Mouse (Mus musculus) hindbrain, embryonic 16.5 days (tissue): ENCODE measurements around the gene Ttc7b. TPM values are rescaled to one million over a fixed set of nuclear protein-coding genes. Genes with fewer than 3 reads are reported as not detected.

Experiments
- ATAC-seq: fragments of 200-750 bp; cut with Nextera tagmentation; 2 replicates; pipeline ENCODE4 v1.8.0; 2017; ENCODE audit warnings: moderate TSS enrichment, moderate library complexity
- H3K27ac ChIP-seq: fragments of 300-500 bp; sonication (generic); 2 replicates; pipeline ENCODE4 v1.5.1; 2014; ENCODE audit warnings: low read depth, mild to moderate bottlenecking, control low read depth, low read length, moderate library complexity
- H3K27me3 ChIP-seq: fragments of 300-500 bp; sonication (generic); replicated peaks from 2 replicates; pipeline ENCODE4 v1.6.1; 2014; ENCODE audit warnings: low read length; ENCODE audit not compliant: control insufficient read depth, insufficient read depth
- H3K36me3 ChIP-seq: fragments of 300-500 bp; sonication (generic); 2 replicates; pipeline ENCODE4 v1.6.1; 2014; ENCODE audit warnings: mild to moderate bottlenecking, low read length, moderate library complexity, mixed read lengths; ENCODE audit not compliant: control insufficient read depth, insufficient read depth
- H3K4me1 ChIP-seq: fragments of 300-500 bp; sonication (generic); 2 replicates; pipeline ENCODE4 v1.6.1; 2014; ENCODE audit warnings: low read depth, low read length; ENCODE audit not compliant: control insufficient read depth, insufficient read depth
- H3K4me2 ChIP-seq: fragments of 300-500 bp; sonication (generic); 2 replicates; pipeline ENCODE4 v1.6.1; 2014; ENCODE audit warnings: mild to moderate bottlenecking, low read length, control low read depth, moderate library complexity
- H3K4me3 ChIP-seq: fragments of 300-500 bp; sonication (generic); 2 replicates; pipeline ENCODE4 v1.5.1; 2014; ENCODE audit warnings: mild to moderate bottlenecking, low read length, control low read depth, moderate library complexity
- H3K9ac ChIP-seq: fragments of 300-500 bp; sonication (generic); 2 replicates; pipeline ENCODE4 v1.6.1; 2014; ENCODE audit warnings: low read depth, mild to moderate bottlenecking, control low read depth, low read length, moderate library complexity
- H3K9me3 ChIP-seq: fragments of 300-500 bp; sonication (generic); 2 replicates; pipeline ENCODE4 v1.6.1; 2014; ENCODE audit warnings: mild to moderate bottlenecking, low read length, moderate library complexity; ENCODE audit not compliant: control insufficient read depth
- WGBS: fragments of 180-500 bp; shearing (Covaris S2); extraction: QIAGEN DNeasy Blood & Tissue Kit; methylation state at CpG from one replicate; pipeline ENCODE4 v1.1.7; 2014; 5-methylcytosine and 5-hydroxymethylcytosine counted together
- polyA plus RNA-seq: library from polyadenylated mRNA; unstranded; fragments of >200 nt; fragmentation: Nextera tagmentation; extraction: Ambion mirVana; gene quantifications from 2 replicates; pipeline ENCODE4 v1.2.1, GENCODE M21; 2015

The Ttc7b gene
- polyA plus RNA-seq, 1 experiment from 2014 or later: 8.8 TPM

DNA sequence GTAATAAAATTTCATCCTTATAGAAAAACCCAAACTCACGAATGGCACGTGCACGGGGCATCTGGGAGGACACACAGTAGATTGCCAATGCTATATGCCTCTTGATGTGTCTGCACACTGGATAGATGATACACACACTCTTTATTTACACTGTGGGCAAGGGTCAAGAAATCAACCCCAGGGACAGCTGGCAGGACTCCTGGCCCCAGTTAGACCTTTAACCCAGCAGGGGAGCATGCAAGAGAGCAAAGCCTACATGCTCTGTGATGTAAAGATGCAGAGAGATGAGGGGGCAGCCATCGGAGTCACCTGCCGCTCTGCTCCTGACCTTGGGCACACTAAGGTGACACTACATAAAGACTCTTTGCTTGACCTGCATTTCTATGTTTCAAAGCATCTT, 32.3 kb downstream of the Ttc7b start:
- Histone ChIP-seq H3K36me3 (peaks cover 20% of the 10 kb centered on the region), H3K9ac (no peak overlapping the region), H3K27ac (no peak overlapping the region), H3K4me2 (no peak overlapping the region), H3K4me3 (no peak overlapping the region), H3K4me1 (no peaks in the 10 kb centered on the region), H3K9me3 (no peaks in the 10 kb centered on the region), H3K27me3 (no peaks in the 10 kb centered on the region)
- ATAC-seq: no peak
- 99% methylated on average over 5 of the region's 5 CpGs for whole genome bisulfite sequencing

DNA sequence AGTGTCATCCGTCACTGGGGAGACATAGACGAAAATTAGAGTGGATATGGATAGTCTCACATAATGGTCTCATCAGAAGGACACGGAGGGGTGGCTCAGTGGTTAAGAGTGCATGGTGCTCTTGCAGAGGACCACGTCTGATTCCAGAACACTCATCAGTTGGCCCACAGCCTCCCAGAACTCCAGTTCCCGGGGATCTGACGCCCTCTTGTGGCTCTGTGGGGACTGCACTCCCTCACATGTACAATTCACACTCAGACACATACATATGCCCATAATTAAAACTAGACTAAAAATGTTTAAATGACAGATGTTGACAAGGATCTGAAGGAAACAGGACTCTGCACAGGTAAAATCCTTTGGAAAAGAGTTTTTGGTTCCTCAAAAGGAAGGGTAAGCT, 34.4 kb downstream of the Ttc7b start:
- Histone ChIP-seq H3K27me3 (no peaks in the 10 kb centered on the region), H3K36me3 (peaks cover 9% of the 10 kb centered on the region; the same call in 1 of the 2 replicates), H3K9ac (no peak overlapping the region), H3K9me3 (no peaks in the 10 kb centered on the region), H3K4me3 (no peak overlapping the region), H3K4me1 (peaks cover 3% of the 10 kb centered on the region; the same call in 1 of the 2 replicates), H3K27ac (no peak overlapping the region), H3K4me2 (no peak overlapping the region)
- ATAC-seq: no peak
- 74% methylated on average over 6 of the region's 6 CpGs for WGBS

DNA sequence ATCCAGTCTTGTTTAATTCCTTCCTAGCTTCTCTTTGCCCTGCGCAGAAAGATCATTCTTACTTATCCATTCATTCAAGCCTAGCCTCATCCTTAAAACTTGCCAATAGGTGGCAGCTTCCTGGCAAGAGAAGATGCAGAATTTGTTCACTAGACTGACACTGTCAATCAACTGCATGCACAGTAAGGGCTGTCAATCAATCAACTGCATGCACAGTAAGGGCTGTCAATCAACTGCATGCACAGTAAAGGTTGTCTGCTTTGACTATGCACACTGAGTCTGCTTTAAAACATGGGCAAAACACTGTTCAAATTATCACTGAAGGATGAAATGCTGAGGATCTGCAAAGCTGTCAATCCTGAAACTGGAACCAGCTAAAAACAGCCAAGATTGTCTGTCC, 37.6 kb downstream of the Ttc7b start:
- 77% methylated on average over 1 of the region's 1 CpGs for WGBS
- Histone ChIP-seq H3K4me2 (no peak overlapping the region), H3K4me1 (peaks cover 3% of the 10 kb centered on the region; the same call in 1 of the 2 replicates), H3K36me3 (no peaks in the 10 kb centered on the region), H3K9ac (no peak overlapping the region), H3K9me3 (no peaks in the 10 kb centered on the region), H3K27ac (no peak overlapping the region), H3K27me3 (no peaks in the 10 kb centered on the region), H3K4me3 (no peak overlapping the region)
- ATAC-seq: no peak

DNA sequence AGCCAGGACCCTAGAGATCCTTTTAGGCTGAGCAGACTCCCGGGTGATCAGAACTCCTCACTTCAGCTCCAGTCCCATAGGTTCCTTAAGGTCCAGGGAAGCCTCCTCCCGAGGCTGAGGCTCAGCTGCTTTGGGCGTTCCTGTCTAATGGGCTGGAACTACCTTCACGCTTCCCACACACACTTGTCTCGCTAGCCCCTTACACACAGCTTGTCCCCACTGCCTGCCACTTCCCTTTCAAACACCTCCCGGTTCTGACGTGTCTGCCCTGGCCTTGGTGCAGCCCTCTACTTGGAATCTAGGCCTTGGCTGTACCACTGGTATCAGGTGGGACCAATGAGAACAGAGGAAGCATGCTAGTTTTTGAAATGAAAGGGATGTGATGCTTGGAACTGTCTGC, 38.4 kb downstream of the Ttc7b start:
- Histone ChIP-seq H3K4me2 (no peak overlapping the region), H3K27me3 (no peaks in the 10 kb centered on the region), H3K9me3 (no peaks in the 10 kb centered on the region), H3K27ac (no peak overlapping the region), H3K36me3 (no peaks in the 10 kb centered on the region), H3K4me1 (peaks cover 3% of the 10 kb centered on the region; the same call in 1 of the 2 replicates), H3K9ac (no peak overlapping the region), H3K4me3 (no peak overlapping the region)
- no peak for ATAC-seq
- WGBS: 72% methylated on average over 7 of the region's 7 CpGs

DNA sequence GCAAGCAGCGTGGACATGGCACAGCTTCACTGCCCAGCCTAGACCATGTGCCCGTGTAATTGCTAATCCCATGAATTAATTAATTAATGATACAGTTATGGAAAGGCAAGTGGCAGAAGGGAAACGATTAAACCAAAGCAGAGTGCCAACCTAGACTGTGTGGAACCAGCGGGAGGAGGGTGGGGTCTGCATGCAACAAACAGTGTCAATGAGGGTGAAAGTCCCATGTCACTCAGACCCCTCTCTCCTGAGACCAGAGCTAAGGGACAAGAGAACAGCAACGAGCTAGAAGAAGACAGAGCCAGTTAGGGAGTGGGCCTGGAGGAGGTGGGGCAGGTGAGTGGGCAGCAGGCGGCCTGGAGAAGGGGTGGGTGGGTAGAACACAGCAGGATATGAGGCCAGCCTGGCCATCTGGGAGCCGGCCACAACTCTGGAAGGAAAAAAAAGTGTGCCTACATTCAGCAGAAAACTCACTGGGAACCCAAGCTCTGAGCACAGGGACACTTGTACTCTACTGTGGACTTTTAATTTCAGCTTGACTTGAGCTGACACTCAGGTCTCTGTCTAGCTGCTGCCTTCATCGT, 39.1 kb downstream of the Ttc7b start:
- Histone ChIP-seq H3K4me3 (no peak overlapping the region), H3K9me3 (no peaks in the 10 kb centered on the region), H3K27me3 (no peaks in the 10 kb centered on the region), H3K27ac (no peak overlapping the region), H3K4me1 (peaks cover 3% of the 10 kb centered on the region; the same call in 1 of the 2 replicates), H3K4me2 (no peak overlapping the region), H3K9ac (no peak overlapping the region), H3K36me3 (no peaks in the 10 kb centered on the region)
- 67% methylated on average over 8 of the region's 8 CpGs for WGBS
- peak; percentile 48; the same call in 1 of the 2 replicates for ATAC-seq

DNA sequence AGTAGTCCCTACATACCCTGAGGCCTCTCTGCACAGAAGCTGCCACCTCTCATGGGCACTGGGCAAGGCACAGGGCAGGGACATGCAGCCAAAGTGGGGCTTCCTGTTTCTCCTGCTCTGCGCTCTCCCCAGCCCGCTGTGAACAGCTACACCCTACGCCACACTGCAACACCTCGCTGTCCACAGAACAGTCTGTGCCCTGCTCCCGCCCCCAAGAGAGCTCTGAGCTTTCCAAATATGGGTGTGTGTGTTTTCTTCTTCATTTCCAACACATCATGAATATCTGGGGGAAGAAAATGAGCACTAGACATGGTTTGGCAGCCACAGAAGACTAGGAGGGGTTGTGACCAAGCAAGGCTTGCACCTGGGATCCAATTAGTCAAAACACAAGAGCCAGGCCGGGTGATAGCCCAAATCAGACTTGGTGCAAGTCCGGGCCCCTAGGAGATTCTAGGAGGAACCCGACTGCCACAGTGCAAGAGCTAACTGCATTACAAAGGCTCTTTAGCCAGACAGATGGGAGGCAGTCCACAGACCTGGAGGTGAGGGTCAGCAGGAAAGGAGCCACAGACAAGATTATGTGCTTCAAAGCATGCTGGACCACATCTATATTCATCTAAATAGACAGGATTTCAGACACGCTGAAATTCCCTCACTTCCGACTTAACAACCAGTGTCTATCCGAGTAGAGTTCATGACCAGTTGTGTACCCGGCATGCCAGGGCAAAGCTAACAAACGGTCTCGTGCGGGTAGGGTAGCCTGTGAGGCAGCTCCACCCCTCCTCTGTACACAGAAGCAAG, 39.8 kb downstream of the Ttc7b start:
- no peaks in the 10 kb centered on the region for H3K27me3 ChIP-seq
- peaks cover 3% of the 10 kb centered on the region; the same call in 1 of the 2 replicates for H3K4me1 ChIP-seq
- no peak overlapping the region for H3K4me3 ChIP-seq
- no peaks in the 10 kb centered on the region for H3K9me3 ChIP-seq
- no peak overlapping the region for H3K27ac ChIP-seq
- ATAC-seq: 0 out of 2 replicates have a peak, but pooled peaks have one; percentile 22
- H3K9ac ChIP-seq: no peak overlapping the region
- 84% methylated on average over 15 of the region's 15 CpGs for WGBS
- no peaks in the 10 kb centered on the region for H3K36me3 ChIP-seq
- no peak overlapping the region for H3K4me2 ChIP-seq

DNA sequence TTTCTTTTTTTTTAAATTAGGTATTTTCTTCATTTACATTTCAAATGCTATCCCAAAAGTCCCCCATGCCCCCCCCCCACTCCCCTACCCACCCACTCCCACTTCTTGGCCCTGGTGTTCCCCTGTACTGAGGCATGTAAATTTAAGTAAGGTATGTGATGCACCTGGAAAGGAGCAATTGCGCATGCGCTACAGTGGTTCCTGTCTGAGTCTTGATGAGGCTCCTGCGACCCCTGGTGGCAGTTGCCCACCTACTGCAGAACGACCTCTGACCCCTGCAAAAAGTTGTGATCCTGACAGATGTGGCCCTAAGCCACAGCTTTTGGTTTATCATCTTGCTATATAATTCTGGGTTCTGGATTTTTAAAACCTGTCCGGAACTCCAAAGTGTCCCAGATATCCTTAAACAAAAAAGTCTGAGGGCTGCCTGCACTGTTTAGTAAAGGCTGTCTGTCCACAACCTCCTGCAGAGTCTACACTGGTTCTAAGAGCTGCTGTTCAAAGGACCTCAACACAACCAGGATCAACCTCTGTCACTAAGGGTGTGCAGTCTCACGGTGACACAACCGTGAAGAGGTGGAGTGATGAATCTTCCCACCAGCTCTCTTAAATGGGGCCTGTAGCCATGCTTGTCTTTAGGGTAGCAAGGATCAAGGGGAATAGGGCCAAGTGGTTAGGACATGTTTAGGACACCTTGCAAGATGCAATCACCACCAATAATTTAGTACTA, 40.6 kb downstream of the Ttc7b start:
- 35% methylated on average over 7 of the region's 7 CpGs for WGBS
- Histone ChIP-seq H3K4me2 (no peak overlapping the region), H3K4me1 (peaks cover 3% of the 10 kb centered on the region; the same call in 1 of the 2 replicates), H3K4me3 (no peak overlapping the region), H3K27me3 (no peaks in the 10 kb centered on the region), H3K9me3 (no peaks in the 10 kb centered on the region), H3K9ac (no peak overlapping the region), H3K36me3 (no peaks in the 10 kb centered on the region), H3K27ac (no peak overlapping the region)
- ATAC-seq: peak; percentile 70

DNA sequence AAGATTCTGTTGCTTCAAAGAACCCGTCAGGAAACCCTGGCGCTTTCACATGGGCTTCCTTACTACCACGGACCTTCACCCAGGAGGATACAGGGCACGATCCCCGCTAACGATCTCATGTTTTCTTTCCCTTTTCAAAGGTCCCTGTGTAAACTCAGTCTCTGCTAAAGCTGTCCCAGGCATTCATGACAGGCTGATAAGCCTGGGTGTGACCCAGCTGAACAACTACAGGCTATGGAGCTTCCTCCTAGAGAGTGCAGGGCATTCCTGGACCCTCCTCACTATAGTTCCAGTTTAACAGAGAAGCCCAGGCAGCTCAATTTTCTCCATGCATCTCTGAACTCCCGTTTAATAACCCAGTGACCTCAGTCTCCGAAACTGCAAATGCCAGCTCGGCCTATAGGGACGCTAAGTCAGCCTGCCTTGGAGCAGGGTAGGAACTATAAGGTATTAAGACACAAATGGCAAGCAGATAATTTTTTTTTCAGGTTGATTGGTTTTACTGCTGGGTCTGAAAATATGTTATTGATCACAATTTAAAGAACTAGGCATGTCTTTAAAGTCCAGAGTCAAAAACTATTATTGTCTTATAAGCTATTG, 41.3 kb downstream of the Ttc7b start:
- Histone ChIP-seq H3K9me3 (no peaks in the 10 kb centered on the region), H3K36me3 (no peaks in the 10 kb centered on the region), H3K4me2 (no peak overlapping the region), H3K27me3 (no peaks in the 10 kb centered on the region), H3K27ac (no peak overlapping the region), H3K9ac (no peak overlapping the region), H3K4me1 (peaks cover 3% of the 10 kb centered on the region; the same call in 1 of the 2 replicates), H3K4me3 (no peak overlapping the region)
- WGBS: 79% methylated on average over 10 of the region's 10 CpGs
- ATAC-seq: no peak
